ENCODE assay signal across 21 mouse cellular contexts in genomic region chr1:179644151-179644550, GRCm38 (mm10). TPM values are rescaled to one million over a fixed set of nuclear protein-coding genes. Genes with fewer than 3 reads are reported as not detected.
DNase-seq lines count a peak whose midpoint lies in the region; ATAC-seq and TF ChIP-seq lines count a peak whose summit lies in the region.
"Had no signal": no experiment of that assay in that cellular context is flagged by ENCODE, and none has a peak within 500 bp of the region (broad histone marks: within the 10 kb centered on the region; RNA-seq: fewer than 3 reads in every experiment).

No protein-coding gene starts in this region.

- peak; percentile 30 for DNase-seq in embryonic facial prominence, embryonic 14.5 days (ENCODE audit: low spot score)
- no peak for DNase-seq in embryonic facial prominence, embryonic 10.5 days (ENCODE audit: low spot score)
- DNase-seq in kidney, adult 11 months: peak; percentile 44
- peak; percentile 13 for DNase-seq in left cerebral cortex, postnatal 4 days
- no peak for DNase-seq in left cerebral cortex, postnatal 36 days (ENCODE audit: low spot score in 2 of 2)
- DNase-seq in brain, embryonic 14.5 days (ENCODE audit: low read depth): peak; percentile 49
- no peak for DNase-seq in gastrocnemius, postnatal 36 days
- DNase-seq: adrenal gland, postnatal 25 days; cerebellum, adult 9-10 months; layer of hippocampus, postnatal 36 days; lung, adult 2 months; right cerebral cortex, adult 18-20 months; thymus, postnatal 36 days had no signal

- H3K4me1 ChIP-seq in embryonic facial prominence, embryonic 14.5 days (ENCODE audit: control insufficient read depth, insufficient read depth, low read length): no peaks in the 10 kb centered on the region; the same call in 1 of the 2 replicates
- peaks cover 9% of the 10 kb centered on the region for H3K4me1 ChIP-seq in embryonic facial prominence, embryonic 10.5 days
- no peaks in the 10 kb centered on the region for H3K4me1 ChIP-seq in kidney, embryonic 16.5 days (ENCODE audit: insufficient read depth, low read length)
- H3K4me1 ChIP-seq: neural tube, embryonic 12.5 days had no signal

- H3K27ac ChIP-seq in embryonic facial prominence, embryonic 14.5 days (replicated peaks; ENCODE audit: low read depth, low read length): no peak overlapping the region
- no peak overlapping the region for H3K27ac ChIP-seq in embryonic facial prominence, embryonic 10.5 days (replicated peaks)
- H3K27ac ChIP-seq in kidney, embryonic 16.5 days (ENCODE audit: low read length): no peak overlapping the region
- H3K27ac ChIP-seq: embryonic facial prominence, embryonic 15.5 days; heart, embryonic 15.5 days; neural tube, embryonic 12.5 days had no signal

- H3K9ac ChIP-seq in embryonic facial prominence, embryonic 14.5 days (ENCODE audit: low read depth, low read length): no peak overlapping the region
- no peak overlapping the region for H3K9ac ChIP-seq in kidney, embryonic 16.5 days (replicated peaks; ENCODE audit: low read length)
- H3K9ac ChIP-seq: embryonic facial prominence, embryonic 15.5 days; heart, embryonic 15.5 days; neural tube, embryonic 12.5 days had no signal

- 54% methylated on average over 3 of the region's 3 CpGs for WGBS in embryonic facial prominence, embryonic 14.5 days
- 84% methylated on average over 3 of the region's 3 CpGs for WGBS in embryonic facial prominence, embryonic 10.5 days
- 65% methylated on average over 3 of the region's 3 CpGs for WGBS in kidney, embryonic 16.5 days

- no peak for TF ChIP-seq CTCF in brain, embryonic 14.5 days (IDR thresholded peaks at IDR 0.05; ENCODE audit: borderline replicate concordance, extremely low read depth, insufficient read depth, insufficient read length)

- intact Hi-C loops in left cerebral cortex, postnatal 4 days (cut with DNase I): loop anchor here (10.0 kb wide), 1 partner anchor 91 kb away; no protein-coding TSS in a partner anchor
- intact Hi-C loops in left cerebral cortex, postnatal 36 days (cut with DNase I): loop anchor here (10.0 kb wide), 2 partner anchors 91 to 201 kb away; no protein-coding TSS in a partner anchor
- intact Hi-C loops in gastrocnemius, postnatal 36 days (cut with DNase I): loop anchor here (10.0 kb wide), 2 partner anchors 91 to 201 kb away; no protein-coding TSS in a partner anchor

- H3K9me3 ChIP-seq in embryonic facial prominence, embryonic 14.5 days (ENCODE audit: control insufficient read depth, low read length): no peaks in the 10 kb centered on the region
- H3K9me3 ChIP-seq in embryonic facial prominence, embryonic 10.5 days: no peaks in the 10 kb centered on the region
- H3K9me3 ChIP-seq in kidney, embryonic 16.5 days (ENCODE audit: low read length): no peaks in the 10 kb centered on the region
- H3K9me3 ChIP-seq: embryonic facial prominence, embryonic 15.5 days; heart, embryonic 15.5 days; megakaryocyte, embryonic 14.5 days; neural tube, embryonic 12.5 days had no signal

- no peak for TF ChIP-seq POLR2A in brain, embryonic 14.5 days (IDR thresholded peaks at IDR 0.05; ENCODE audit: borderline replicate concordance, extremely low read depth, insufficient read depth, insufficient read length, poor library complexity, severe bottlenecking)

- ATAC-seq in embryonic facial prominence, embryonic 14.5 days (ENCODE audit: low read depth): no peak; the same call in 1 of the 2 replicates
- no peak for ATAC-seq in kidney, embryonic 16.5 days (ENCODE audit: low FRiP score, low TSS enrichment)
- ATAC-seq: inflammation-experienced regulatory T-cells, adult 6 months had no signal

- H3K27me3 ChIP-seq in embryonic facial prominence, embryonic 14.5 days (replicated peaks; ENCODE audit: control insufficient read depth, insufficient read depth, low read length): no peaks in the 10 kb centered on the region
- H3K27me3 ChIP-seq in embryonic facial prominence, embryonic 10.5 days (replicated peaks; ENCODE audit: low read depth, poor library complexity, severe bottlenecking): no peaks in the 10 kb centered on the region
- H3K27me3 ChIP-seq in kidney, embryonic 16.5 days (ENCODE audit: insufficient read depth, low read length): no peaks in the 10 kb centered on the region
- H3K27me3 ChIP-seq: CH12.LX; embryonic facial prominence, embryonic 15.5 days; heart, embryonic 15.5 days; neural tube, embryonic 12.5 days had no signal

- H3K36me3 ChIP-seq in embryonic facial prominence, embryonic 14.5 days (ENCODE audit: control insufficient read depth, insufficient read depth, low read length): no peaks in the 10 kb centered on the region
- no peaks in the 10 kb centered on the region for H3K36me3 ChIP-seq in embryonic facial prominence, embryonic 10.5 days (replicated peaks)
- no peaks in the 10 kb centered on the region for H3K36me3 ChIP-seq in kidney, embryonic 16.5 days (ENCODE audit: insufficient read depth, low read length)
- H3K36me3 ChIP-seq: embryonic facial prominence, embryonic 15.5 days; heart, embryonic 15.5 days; neural tube, embryonic 12.5 days had no signal

- no peak overlapping the region for H3K4me2 ChIP-seq in embryonic facial prominence, embryonic 14.5 days (ENCODE audit: low read depth, low read length)
- no peak overlapping the region for H3K4me2 ChIP-seq in kidney, embryonic 16.5 days (replicated peaks; ENCODE audit: low read depth, low read length)
- H3K4me2 ChIP-seq: embryonic facial prominence, embryonic 15.5 days; heart, embryonic 15.5 days; liver, embryonic 11.5 days; neural tube, embryonic 12.5 days had no signal

- no peak overlapping the region for H3K4me3 ChIP-seq in embryonic facial prominence, embryonic 14.5 days (ENCODE audit: low read depth, low read length)
- H3K4me3 ChIP-seq in embryonic facial prominence, embryonic 10.5 days: no peak overlapping the region
- no peak overlapping the region for H3K4me3 ChIP-seq in kidney, embryonic 16.5 days (ENCODE audit: low read length)
- H3K4me3 ChIP-seq: embryonic facial prominence, embryonic 15.5 days; heart, embryonic 15.5 days; megakaryocyte, embryonic 14.5 days; neural tube, embryonic 12.5 days had no signal

RNA-seq across cellular contexts. Expression of gene Sccpdh, which starts 23.9 kb away (rescaled TPM):
- polyA plus RNA-seq in embryonic facial prominence, embryonic 14.5 days (2014; fragmentation: Nextera tagmentation; extraction: Ambion mirVana): 88.4 and 98.2 TPM in 2 replicates
- polyA plus RNA-seq in embryonic facial prominence, embryonic 10.5 days (2016; fragmentation: Nextera tagmentation; extraction: Ambion mirVana): 68.4 and 78.8 TPM in 2 replicates
- 72.8 and 76.2 TPM in 2 replicates for polyA plus RNA-seq in kidney, embryonic 16.5 days (2015; fragmentation: Nextera tagmentation; extraction: Ambion mirVana)
- total RNA-seq in left cerebral cortex, postnatal 4 days (2021): 10 to 100 TPM; 88.3 to 88.5 TPM
- 10 to 100 TPM; 54.5 to 63.2 TPM for total RNA-seq in left cerebral cortex, postnatal 36 days (2021)
- 58.7 and 65.0 TPM in 2 replicates for polyA plus RNA-seq in brain, embryonic 14.5 days (2012; rRNA removed)
- 10 to 100 TPM; 28.7 to 33.0 TPM for total RNA-seq in gastrocnemius, postnatal 36 days (2021)

Comparison
In these comparisons a context has a peak if more than half of its experiments do, and no peak if none do; other contexts are left out.
1. DNase-seq: peak in embryonic facial prominence, embryonic 14.5 days (single experiment), kidney, adult 11 months (single experiment), left cerebral cortex, postnatal 4 days (single experiment) and brain, embryonic 14.5 days (single experiment); none in embryonic facial prominence, embryonic 10.5 days (single experiment), left cerebral cortex, postnatal 36 days (0 of 2) and gastrocnemius, postnatal 36 days (0 of 2).